Mouse (Mus musculus) gonadal fat pad, adult 2 months (tissue): ENCODE measurements around the gene Tnni3k. TPM values are rescaled to one million over a fixed set of nuclear protein-coding genes. Genes with fewer than 3 reads are reported as not detected.

Experiments
- DNase-seq: peaks from one replicate; pipeline ENCODE4 v3.0.0-alpha.2; 2012; ENCODE audit warnings: low read depth
- polyA plus RNA-seq: library from polyadenylated mRNA; depleted of rRNA; stranded (reverse); fragments of >200 nt; gene quantifications from 2 replicates; pipeline ENCODE4 v1.2.3, GENCODE M21; 2012; rRNA removed

Tnni3k gene
- polyA plus RNA-seq, 1 experiment: not detected

- no peak for DNase-seq
These were observed 291.8 kb downstream of the Tnni3k start for GRCm38 (mm10) chr3:154763374-154763773.

DNA sequence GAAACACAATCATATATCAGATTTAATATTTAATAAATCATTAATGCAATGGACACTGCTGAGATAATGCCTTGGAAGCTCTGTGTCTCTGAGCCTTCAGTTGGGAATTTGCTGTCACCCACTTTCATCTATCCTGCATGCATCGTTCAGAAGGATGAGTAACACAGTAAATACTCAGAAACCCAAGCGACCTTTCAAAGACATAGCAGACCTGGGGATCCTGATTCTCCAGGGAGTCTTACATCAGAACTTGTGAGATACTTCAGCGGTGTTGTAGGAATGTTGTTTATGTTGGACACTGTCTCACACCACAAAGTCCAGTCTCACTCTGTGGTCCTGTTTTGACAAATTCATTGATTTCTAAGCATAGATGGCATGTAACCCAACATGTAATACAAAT, 294.1 kb downstream of the Tnni3k start:
- DNase-seq: no peak

- DNase-seq: no peak
These were observed 297.1 kb downstream of the Tnni3k start for GRCm38 (mm10) chr3:154758089-154758488.

DNA sequence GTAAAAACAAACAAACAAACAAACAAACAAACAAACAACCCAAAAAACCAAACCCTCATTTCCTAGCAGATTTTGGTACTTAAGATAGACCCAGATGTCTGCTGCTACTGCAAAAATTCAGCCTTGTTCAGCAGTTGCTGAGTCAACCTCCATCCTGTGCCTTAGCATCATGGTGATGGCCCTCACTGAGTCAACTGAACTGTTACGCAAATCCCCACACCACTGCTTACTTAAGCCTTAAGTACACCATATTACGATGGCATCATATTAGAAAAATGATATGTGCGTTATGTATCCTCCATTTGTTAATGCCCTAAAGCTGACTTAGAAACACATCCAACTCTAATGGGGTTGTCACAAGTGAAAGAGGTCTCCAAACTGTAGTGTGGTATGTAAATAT, 300.0 kb downstream of the Tnni3k start:
- DNase-seq: no peak

GRCm38 (mm10) chr3:154754505-154754904, 300.7 kb downstream of the Tnni3k start:
- DNase-seq: no peak

GRCm38 (mm10) chr3:154744317-154744716, 310.9 kb downstream of the Tnni3k start:
- no peak for DNase-seq

DNA sequence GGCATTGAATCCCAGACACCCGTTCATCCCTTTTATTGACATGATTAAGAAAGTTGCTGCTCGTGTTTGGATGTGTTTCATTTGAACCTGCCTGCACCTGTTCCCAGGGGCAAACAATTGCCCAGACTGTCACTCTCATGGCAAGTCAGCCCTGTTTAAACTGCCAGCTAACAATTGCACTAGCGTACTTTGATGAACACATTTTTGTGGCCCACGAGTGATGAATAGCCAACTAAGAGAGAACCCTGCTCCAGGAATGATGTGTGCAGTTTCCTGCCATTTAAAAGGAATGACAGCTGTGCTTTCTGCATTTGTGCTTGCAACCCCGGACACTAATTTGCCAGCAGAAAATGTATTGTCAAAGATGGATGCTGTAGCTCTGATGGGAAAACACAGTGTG, 312.3 kb downstream of the Tnni3k start:
- no peak for DNase-seq

DNA sequence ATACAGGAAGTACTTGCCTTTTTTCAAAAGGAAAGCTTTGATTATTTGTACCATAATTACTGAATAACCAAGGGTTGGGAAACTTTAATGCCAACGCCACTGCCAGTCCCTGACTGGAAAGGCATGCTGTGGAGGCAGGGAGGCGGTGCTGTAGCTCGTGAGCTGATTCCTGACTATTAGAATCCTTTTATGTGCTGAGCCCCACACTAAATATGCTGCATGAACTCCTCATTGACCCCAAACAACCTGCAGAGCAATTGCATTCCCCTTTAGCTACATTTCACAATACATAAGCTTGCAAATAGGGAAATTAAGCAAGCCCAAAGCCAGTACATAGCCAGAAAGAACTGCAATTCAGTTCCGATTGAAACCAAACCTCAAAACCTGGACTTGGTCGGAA, 313.7 kb downstream of the Tnni3k start:
- no peak for DNase-seq

Other genes starting within 250 kb of the Tnni3k start
- 9.3 and 13.8 TPM in 2 replicates for gene Fpgt, start 38.0 kb upstream of the Tnni3k start, polyA plus RNA-seq
- gene Lrriq3, start 38.0 kb upstream of the Tnni3k start, polyA plus RNA-seq: 0.97 and 1.1 TPM in 2 replicates